Mouse (Mus musculus): ENCODE data around the gene Rab33a. TPM values are rescaled to one million over a fixed set of nuclear protein-coding genes. Genes with fewer than 3 reads are reported as not detected.
A peak's percentile ranks its signal among the peaks of the same experiment; 100 is the strongest.

Gene Rab33a
- polyA plus RNA-seq, 1 experiment from 2014 or later: 86.7 TPM

GRCm38 (mm10) chrX:48521651-48522050, 2.6 kb downstream of the Rab33a start:
- Histone ChIP-seq H3K36me3 (ENCODE audit: control insufficient read depth, insufficient read depth, low read length) (no peaks in the 10 kb centered on the region), H3K4me1 (ENCODE audit: control insufficient read depth, insufficient read depth, low read length) (0 out of 2 replicates have a peak, but pooled peaks cover 7% of the 10 kb centered on the region), H3K27me3 (ENCODE audit: control insufficient read depth, insufficient read depth, low read length) (no peaks in the 10 kb centered on the region), H3K9me3 (ENCODE audit: control insufficient read depth, low read length) (no peaks in the 10 kb centered on the region), H3K27ac (replicated peaks; ENCODE audit: low read depth, low read length) (no peak overlapping the region), H3K9ac (replicated peaks; ENCODE audit: low read length) (no peak overlapping the region; the same call in 1 of the 2 replicates), H3K4me2 (ENCODE audit: low read length) (peak overlapping the region; percentile 71), H3K4me3 (replicated peaks; ENCODE audit: low read depth, low read length) (peak overlapping the region; percentile 48)
- 83% methylated on average over 3 of the region's 3 CpGs for WGBS
- no peak for DNase-seq
- ATAC-seq (ENCODE audit: low FRiP score, low TSS enrichment): no peak

- Histone ChIP-seq H3K4me2 (ENCODE audit: low read length) (peak overlapping the region; percentile 71), H3K27ac (replicated peaks; ENCODE audit: low read depth, low read length) (no peak overlapping the region), H3K27me3 (ENCODE audit: control insufficient read depth, insufficient read depth, low read length) (no peaks in the 10 kb centered on the region), H3K36me3 (ENCODE audit: control insufficient read depth, insufficient read depth, low read length) (no peaks in the 10 kb centered on the region), H3K4me1 (ENCODE audit: control insufficient read depth, insufficient read depth, low read length) (0 out of 2 replicates have a peak, but pooled peaks cover 7% of the 10 kb centered on the region), H3K9ac (replicated peaks; ENCODE audit: low read length) (no peak overlapping the region), H3K4me3 (replicated peaks; ENCODE audit: low read depth, low read length) (no peak overlapping the region), H3K9me3 (ENCODE audit: control insufficient read depth, low read length) (no peaks in the 10 kb centered on the region)
- no peak for DNase-seq
- no peak for ATAC-seq (ENCODE audit: low FRiP score, low TSS enrichment)
- WGBS: 64% methylated on average over 3 of the region's 3 CpGs
These were observed 4.4 kb downstream of the Rab33a start for GRCm38 (mm10) chrX:48523512-48523911.

GRCm38 (mm10) chrX:48525332-48525731, 6.2 kb downstream of the Rab33a start:
- H3K9me3 ChIP-seq (ENCODE audit: control insufficient read depth, low read length): no peaks in the 10 kb centered on the region
- WGBS: 66% methylated on average over 1 of the region's 1 CpGs
- H3K4me2 ChIP-seq (ENCODE audit: low read length): no peak overlapping the region
- ATAC-seq (ENCODE audit: low FRiP score, low TSS enrichment) (no peak), DNase-seq (no peak)
- H3K36me3 ChIP-seq (ENCODE audit: control insufficient read depth, insufficient read depth, low read length): no peaks in the 10 kb centered on the region
- no peak overlapping the region for H3K4me3 ChIP-seq (replicated peaks; ENCODE audit: low read depth, low read length)
- H3K9ac ChIP-seq (replicated peaks; ENCODE audit: low read length): no peak overlapping the region
- 0 out of 2 replicates have a peak, but pooled peaks cover 7% of the 10 kb centered on the region for H3K4me1 ChIP-seq (ENCODE audit: control insufficient read depth, insufficient read depth, low read length)
- H3K27ac ChIP-seq (replicated peaks; ENCODE audit: low read depth, low read length): no peak overlapping the region
- no peaks in the 10 kb centered on the region for H3K27me3 ChIP-seq (ENCODE audit: control insufficient read depth, insufficient read depth, low read length)

GRCm38 (mm10) chrX:48525866-48526265, 6.8 kb downstream of the Rab33a start:
- 74% methylated on average over 8 of the region's 8 CpGs for WGBS
- Histone ChIP-seq H3K36me3 (ENCODE audit: control insufficient read depth, insufficient read depth, low read length) (no peaks in the 10 kb centered on the region), H3K4me1 (ENCODE audit: control insufficient read depth, insufficient read depth, low read length) (0 out of 2 replicates have a peak, but pooled peaks cover 7% of the 10 kb centered on the region), H3K4me2 (ENCODE audit: low read length) (no peak overlapping the region), H3K27ac (replicated peaks; ENCODE audit: low read depth, low read length) (no peak overlapping the region), H3K9me3 (ENCODE audit: control insufficient read depth, low read length) (no peaks in the 10 kb centered on the region), H3K4me3 (replicated peaks; ENCODE audit: low read depth, low read length) (no peak overlapping the region), H3K9ac (replicated peaks; ENCODE audit: low read length) (no peak overlapping the region), H3K27me3 (ENCODE audit: control insufficient read depth, insufficient read depth, low read length) (no peaks in the 10 kb centered on the region)
- DNase-seq: no peak
- ATAC-seq (ENCODE audit: low FRiP score, low TSS enrichment): no peak

- 66% methylated on average over 2 of the region's 3 CpGs for WGBS
- H3K4me3 ChIP-seq (replicated peaks; ENCODE audit: low read depth, low read length): no peak overlapping the region
- no peak overlapping the region for H3K9ac ChIP-seq (replicated peaks; ENCODE audit: low read length)
- no peak for ATAC-seq (ENCODE audit: low FRiP score, low TSS enrichment)
- no peak overlapping the region for H3K4me2 ChIP-seq (ENCODE audit: low read length)
- no peaks in the 10 kb centered on the region for H3K36me3 ChIP-seq (ENCODE audit: control insufficient read depth, insufficient read depth, low read length)
- no peaks in the 10 kb centered on the region for H3K27me3 ChIP-seq (ENCODE audit: control insufficient read depth, insufficient read depth, low read length)
- no peak for DNase-seq
- H3K9me3 ChIP-seq (ENCODE audit: control insufficient read depth, low read length): no peaks in the 10 kb centered on the region
- 0 out of 2 replicates have a peak, but pooled peaks cover 7% of the 10 kb centered on the region for H3K4me1 ChIP-seq (ENCODE audit: control insufficient read depth, insufficient read depth, low read length)
- no peak overlapping the region for H3K27ac ChIP-seq (replicated peaks; ENCODE audit: low read depth, low read length)
These were observed 7.3 kb downstream of the Rab33a start for GRCm38 (mm10) chrX:48526435-48526834.

GRCm38 (mm10) chrX:48532175-48532574, 13.1 kb downstream of the Rab33a start:
- Histone ChIP-seq H3K27ac (replicated peaks; ENCODE audit: low read depth, low read length) (no peak overlapping the region), H3K36me3 (ENCODE audit: control insufficient read depth, insufficient read depth, low read length) (no peaks in the 10 kb centered on the region), H3K9ac (replicated peaks; ENCODE audit: low read length) (no peak overlapping the region), H3K4me2 (ENCODE audit: low read length) (no peak overlapping the region), H3K27me3 (ENCODE audit: control insufficient read depth, insufficient read depth, low read length) (no peaks in the 10 kb centered on the region), H3K4me3 (replicated peaks; ENCODE audit: low read depth, low read length) (no peak overlapping the region), H3K4me1 (ENCODE audit: control insufficient read depth, insufficient read depth, low read length) (no peaks in the 10 kb centered on the region), H3K9me3 (ENCODE audit: control insufficient read depth, low read length) (no peaks in the 10 kb centered on the region)
- DNase-seq (peak; percentile 84), ATAC-seq (ENCODE audit: low FRiP score, low TSS enrichment) (no peak)
- WGBS: 33% methylated on average over 3 of the region's 3 CpGs

Other genes starting within 250 kb of the Rab33a start
- 7.8 and 7.9 TPM in 2 replicates for gene Bcorl1, start 177.9 kb upstream of the Rab33a start, polyA plus RNA-seq (2014; fragmentation: Nextera tagmentation; extraction: Ambion mirVana)
- 0.20 and 0.95 TPM in 2 replicates for gene Elf4, start 56.2 kb upstream of the Rab33a start, polyA plus RNA-seq (2014; fragmentation: Nextera tagmentation; extraction: Ambion mirVana)
- 28.5 and 38.8 TPM in 2 replicates for gene Aifm1, start 5.7 kb upstream of the Rab33a start, polyA plus RNA-seq (2014; fragmentation: Nextera tagmentation; extraction: Ambion mirVana)
- gene Zfp280c, start 75.2 kb downstream of the Rab33a start, polyA plus RNA-seq (2014; fragmentation: Nextera tagmentation; extraction: Ambion mirVana): 15.7 and 17.2 TPM in 2 replicates
- gene Slc25a14, start 104.1 kb downstream of the Rab33a start, polyA plus RNA-seq (2014; fragmentation: Nextera tagmentation; extraction: Ambion mirVana): 40.5 and 42.1 TPM in 2 replicates
- gene Gpr119, start 155.2 kb downstream of the Rab33a start, polyA plus RNA-seq (2014; fragmentation: Nextera tagmentation; extraction: Ambion mirVana): 0.09 TPM in 1 of 2 replicates, not detected in the other
- gene Rbmx2, start 175.7 kb downstream of the Rab33a start, polyA plus RNA-seq (2014; fragmentation: Nextera tagmentation; extraction: Ambion mirVana): 19.3 and 24.6 TPM in 2 replicates

Data from midbrain, embryonic 14.5 days (tissue).